Mouse (Mus musculus) neural tube, embryonic 10.5 days (tissue): ENCODE data around the gene D430042O09Rik.
"Not testable (repeated sequence)": the region's sequence is repeated elsewhere in the genome, so short reads cannot be mapped to it uniquely, and the experiment has no call there.

ENCODE experiments used
- DNase-seq: peaks from one replicate; pipeline ENCODE4 v3.0.0-alpha.2; 2017; ENCODE audit warnings: low spot score; ENCODE audit errors: extremely low spot score

Gene D430042O09Rik

DNA sequence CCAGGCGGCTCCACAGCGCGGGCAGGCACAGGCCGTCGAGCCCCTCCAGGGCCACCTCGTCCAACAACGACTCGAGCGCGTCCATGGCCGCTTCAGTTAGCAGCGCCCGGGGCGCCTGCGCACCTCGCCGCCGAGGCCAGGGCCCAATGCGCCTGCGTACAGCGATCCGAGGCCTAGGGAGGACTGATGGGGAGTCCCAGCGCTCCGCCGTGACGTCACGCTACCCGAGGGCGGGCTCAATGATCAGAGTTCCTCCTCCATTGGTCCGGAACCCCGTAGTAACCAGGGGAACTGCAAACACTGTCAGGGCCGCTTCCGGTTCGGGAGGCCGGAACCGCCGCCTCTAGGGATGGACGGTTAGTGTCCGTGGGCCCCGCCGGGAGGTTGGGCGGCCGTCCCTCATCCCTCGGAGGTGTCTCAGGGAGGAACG is at the start of gene D430042O09Rik, which contains the start of gene Gtf3c1:
D430042O09Rik (plus strand) TSS at position 296 of the 430 bp plus-strand sequence.
Gtf3c1 (minus strand) TSS at position 188 of the 430 bp plus-strand sequence.
- DNase-seq: peak; percentile 99

DNA sequence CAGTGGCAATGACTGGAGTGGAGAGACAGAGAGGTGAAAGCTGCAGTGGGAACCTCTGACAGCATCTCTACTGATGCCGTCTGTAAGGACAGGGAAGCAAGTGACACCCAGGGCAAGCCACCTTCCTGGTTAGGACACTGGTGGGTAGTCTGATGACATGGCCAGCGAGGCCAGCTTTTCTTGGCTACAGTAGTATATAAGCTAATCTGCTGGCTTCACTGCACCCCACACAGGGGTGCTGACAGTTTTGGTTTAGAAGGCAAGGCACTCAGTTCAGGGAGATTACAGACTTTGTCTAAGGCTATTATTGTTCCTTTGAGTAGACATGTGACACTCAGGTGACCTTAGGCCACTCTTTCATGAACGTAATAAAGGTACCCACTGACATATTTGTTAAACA is 44.0 kb upstream of the D430042O09Rik start:
- DNase-seq: no peak

DNA sequence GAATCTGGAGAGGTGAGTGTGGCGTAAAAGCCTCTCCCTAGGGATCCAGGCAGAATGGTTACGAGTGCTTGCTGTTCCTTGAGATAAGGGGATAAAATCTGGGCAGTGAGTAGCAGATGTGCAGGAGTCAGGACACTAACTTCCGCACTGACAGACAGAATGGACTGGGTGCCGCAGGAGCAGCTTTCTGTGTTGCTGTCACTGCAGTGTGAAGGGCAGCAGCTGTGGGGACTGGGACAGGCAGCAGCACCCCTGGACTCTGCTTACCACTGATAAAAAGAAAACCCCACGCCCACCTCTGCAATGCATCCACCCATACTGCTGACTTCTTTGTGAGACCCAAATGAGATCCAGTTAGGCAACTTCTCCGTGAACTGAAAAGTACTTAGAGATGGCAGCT is 36.8 kb upstream of the D430042O09Rik start:
- no peak for DNase-seq

DNA sequence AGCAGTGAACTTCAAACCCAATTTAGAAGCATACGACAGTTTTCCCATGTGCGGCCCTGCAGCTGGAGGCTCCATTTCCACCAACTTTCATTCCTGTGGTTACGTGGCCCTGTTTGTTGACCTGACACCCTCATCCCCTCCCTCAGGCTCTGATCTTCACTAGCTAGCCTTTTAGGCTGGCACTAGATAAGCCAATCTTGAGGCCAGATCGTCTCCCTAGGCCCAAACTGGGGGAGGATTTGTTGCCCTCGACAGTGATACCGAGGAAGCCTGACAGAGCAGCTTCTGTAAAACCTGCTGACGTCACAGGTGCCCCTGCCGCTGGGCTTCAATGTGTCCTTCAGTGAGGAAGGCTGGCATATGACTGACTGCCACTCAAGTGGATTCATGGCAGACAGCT is 36.3 kb upstream of the D430042O09Rik start:
- no peak for DNase-seq

DNA sequence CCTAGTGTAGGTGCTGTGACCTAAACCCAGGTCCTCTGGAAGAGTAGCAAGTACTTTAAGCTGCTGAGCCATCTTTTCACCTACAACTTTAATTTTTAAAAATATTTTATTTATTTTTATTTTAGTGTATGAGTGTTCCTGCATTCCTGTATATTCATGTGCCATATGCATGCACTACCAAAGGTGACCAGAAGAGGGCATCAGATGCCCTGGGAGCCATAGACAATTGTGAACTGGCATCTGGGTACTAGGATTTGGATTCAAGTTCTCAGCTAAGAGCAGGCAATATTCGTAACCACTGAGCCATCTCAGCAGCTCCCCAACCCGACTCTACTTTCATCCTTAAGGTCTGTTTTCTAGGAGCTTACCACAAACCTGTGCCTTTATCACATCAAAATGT is 32.8 kb upstream of the D430042O09Rik start:
- DNase-seq: peak; percentile 53

DNA sequence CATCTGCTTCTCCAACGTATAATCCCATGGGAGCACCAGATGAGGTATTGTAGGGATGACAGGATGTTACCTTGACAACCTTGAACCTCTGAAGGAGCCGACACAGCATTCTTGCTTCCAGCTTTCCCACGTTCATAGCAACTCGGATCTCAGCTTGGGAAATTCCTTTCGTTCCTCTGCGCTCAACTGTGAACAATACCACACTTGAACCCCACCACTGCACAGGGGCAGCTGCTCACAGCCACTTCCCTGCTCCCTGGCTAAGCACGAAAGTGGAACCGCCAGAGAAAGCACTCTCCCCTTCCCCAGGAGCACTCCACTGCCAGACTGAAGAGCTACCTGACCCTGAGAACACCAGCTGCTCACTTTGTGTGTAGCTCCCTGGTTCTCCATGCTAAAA is 28.9 kb upstream of the D430042O09Rik start:
- no peak for DNase-seq

DNA sequence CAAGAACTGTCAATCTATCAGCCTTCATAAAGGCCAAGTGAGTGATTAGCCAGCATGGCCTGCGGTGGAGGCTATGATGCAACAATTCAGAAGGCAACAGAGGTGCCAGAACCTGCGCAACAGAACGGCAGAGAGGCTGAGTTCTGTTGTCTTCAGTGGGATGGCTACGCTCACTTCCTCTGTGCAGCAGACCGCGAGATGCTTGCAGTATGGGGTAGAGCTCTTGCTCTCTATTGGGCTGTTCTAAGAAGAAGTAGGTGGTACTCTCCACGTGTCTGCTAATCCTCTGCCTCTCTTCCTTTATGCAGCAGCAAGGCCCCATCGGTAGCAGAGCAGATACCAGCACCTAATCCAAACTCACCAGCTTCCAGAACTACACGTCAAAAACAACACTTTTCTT is 27.8 kb upstream of the D430042O09Rik start:
- DNase-seq: no peak

DNA sequence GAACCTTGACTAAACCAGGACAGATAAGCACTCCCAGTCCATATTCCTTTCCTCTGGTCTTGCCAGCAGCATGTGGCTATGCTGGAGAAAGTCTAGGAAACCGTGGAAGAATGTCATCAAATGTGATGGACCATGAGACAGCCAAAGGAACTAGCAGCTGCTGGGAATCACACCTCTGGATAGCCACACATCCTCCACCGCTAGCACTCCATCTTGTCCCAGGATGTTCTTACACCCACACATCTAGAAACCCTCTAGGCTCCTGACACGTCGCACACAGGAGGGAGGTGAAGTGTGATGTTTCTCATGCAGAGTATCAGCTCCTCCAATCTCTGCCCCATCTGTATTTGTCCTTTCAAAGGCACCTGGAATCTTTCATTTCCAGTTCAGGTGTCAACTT is 17.2 kb upstream of the D430042O09Rik start:
- no peak for DNase-seq

DNA sequence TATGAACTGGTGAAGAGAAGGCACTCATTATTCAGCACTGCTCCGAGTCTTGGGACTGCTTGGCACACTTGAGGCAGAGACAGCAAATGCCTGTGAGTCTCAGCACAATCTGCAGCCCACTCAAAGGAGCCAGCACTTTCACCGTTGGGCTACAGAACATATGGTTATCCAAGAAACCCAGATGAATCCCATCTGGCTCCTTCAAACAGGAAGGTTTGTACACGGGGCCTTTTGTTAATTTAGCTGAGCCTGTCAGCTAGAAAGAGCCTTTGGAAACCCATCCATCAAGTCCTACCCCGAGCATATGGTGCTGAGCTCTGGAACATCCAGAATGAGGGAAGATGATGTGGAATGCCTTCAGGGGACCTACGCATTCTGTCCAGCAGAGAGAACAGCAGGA is 13.6 kb upstream of the D430042O09Rik start:
- DNase-seq: no peak

DNA sequence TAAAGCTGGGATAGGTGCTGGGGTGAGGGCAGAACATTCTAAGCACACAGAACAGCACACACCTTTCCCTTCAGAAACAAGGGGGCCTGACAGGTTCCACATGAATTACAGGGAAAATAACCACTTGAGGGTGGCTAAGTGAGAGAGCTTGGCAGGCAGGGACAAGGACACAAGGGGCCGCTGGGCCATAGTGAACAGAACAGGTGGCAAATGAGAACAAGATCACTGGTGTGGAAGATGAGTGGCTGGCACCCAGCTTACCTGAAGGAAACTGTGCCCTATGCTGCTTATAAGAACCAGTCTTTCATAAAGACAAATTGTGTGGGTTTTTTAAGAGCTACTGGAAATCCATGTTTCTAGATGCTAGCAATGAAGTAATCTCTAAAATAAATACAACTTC is 4.9 kb upstream of the D430042O09Rik start:
- DNase-seq: no peak

DNA sequence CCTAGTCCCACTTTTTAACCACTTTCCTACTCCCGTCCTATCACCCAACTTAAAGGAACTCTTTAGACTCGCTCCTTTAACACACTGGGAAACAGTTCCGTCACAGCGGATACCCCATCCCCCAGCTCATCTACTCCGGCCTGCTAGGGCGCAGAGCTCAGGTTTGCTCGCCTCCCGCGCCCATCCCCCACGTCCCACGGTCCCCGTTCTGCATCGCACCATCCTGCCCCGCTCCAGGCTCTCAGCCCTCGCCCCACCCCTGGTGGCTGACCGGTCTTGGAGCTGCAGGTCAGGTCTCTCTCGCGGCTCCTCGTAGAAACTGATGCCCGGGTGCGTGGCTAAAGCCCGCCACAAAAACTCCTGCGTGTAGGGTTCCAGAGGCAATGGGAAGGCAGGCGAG is 502 bp upstream of the D430042O09Rik start:
- DNase-seq: no peak

DNA sequence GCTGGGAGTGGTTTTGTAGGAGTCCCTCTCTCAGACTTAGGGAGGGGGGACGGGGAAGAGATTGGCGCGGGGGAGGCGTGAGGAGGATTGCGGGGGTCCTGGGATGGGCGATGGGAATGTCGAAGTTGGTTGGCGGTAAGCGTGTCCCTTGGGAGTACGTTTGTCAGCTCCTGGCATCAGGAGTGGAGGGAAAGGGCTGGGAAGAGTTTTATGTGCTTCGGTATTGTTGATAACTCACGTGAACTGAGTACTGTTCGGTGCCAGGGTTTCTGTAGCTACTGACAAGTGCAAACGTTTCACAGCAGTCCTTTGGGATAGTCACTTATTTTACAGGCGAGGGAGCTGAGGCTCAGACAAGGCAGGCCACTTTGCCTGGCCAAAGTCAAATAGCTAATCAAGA is 412 bp downstream of the D430042O09Rik start:
- no peak for DNase-seq

DNA sequence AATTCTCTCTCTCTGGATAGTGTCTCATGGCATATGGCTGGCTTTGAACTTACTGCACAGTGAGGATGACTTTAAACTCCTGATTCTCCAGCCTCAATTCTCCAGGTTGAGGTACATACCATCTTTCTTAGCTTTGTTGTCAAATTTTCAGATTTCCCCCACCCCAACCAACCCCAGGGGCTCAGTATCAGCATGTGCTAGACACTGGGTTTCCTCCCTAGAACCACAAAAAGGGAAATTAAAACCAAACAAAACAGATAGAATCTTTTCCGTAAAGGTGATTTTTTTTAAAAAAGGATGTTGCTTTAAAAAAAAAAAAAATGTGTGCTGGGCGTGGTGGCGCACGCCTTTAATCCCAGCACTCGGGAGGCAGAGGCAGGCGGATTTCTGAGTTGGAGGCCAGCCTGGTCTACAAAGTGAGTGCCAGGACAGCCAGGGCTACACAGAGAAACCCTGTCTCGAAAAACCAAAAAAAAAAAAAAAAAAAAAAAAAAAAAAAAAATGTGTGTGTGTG is 5.9 kb downstream of the D430042O09Rik start:
- DNase-seq: not testable (repeated sequence)

DNA sequence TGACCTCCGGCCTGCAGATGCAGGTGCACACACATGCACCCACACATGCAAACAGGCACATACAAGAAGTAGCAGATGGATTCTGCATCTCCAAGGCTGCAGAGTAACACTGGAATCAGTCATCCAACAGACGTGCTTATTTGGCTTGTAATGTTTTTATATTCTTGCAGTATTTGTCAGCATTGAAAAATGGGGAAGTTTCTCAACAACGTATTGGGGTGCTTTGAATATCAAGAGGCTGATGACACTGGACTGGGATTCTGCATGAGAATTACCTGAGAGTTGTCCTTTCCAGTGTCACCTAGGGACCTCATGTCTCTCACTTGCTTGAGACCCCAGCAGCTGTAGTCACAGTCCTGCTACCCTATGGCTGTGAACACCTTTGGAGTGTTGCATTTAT is 7.1 kb downstream of the D430042O09Rik start:
- DNase-seq: no peak

DNA sequence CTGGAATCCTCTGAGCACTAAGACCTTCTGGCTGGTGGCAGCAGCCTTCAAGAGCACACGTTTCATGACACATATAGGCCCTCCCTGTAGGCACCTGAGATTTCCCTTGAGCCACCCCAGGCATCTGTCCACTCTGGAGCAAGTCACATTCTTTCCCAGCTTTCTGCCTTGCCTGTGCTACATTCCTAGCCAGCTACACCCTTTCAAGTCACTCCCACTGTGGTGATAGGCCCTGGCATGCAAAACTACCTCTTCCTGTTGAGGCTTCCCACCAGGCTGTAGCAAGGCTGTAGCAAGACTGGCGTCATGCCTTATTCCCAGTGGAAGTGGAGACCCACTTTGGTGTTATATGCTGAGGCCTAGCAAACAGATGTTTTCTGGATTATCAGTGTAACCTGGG is 9.0 kb downstream of the D430042O09Rik start:
- DNase-seq: no peak

DNA sequence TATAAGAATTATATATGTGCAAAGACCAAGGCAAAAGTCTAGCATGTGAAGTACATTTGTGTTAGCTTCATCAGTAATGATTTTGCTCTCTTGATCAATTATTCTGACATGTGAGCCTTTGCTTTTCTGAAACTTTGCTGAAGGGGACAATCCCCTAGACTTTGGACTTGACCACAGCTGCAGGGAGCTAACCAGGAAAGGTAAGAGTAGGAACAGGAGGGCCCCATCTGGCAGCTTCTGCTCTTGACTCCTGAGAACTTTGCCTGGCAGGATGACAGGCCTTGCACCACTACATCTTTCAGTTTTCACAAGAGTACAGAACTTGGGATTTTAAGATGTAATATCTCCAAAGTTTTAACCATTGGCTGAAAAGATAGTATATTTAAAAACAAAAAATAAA is 9.9 kb downstream of the D430042O09Rik start:
- no peak for DNase-seq

DNA sequence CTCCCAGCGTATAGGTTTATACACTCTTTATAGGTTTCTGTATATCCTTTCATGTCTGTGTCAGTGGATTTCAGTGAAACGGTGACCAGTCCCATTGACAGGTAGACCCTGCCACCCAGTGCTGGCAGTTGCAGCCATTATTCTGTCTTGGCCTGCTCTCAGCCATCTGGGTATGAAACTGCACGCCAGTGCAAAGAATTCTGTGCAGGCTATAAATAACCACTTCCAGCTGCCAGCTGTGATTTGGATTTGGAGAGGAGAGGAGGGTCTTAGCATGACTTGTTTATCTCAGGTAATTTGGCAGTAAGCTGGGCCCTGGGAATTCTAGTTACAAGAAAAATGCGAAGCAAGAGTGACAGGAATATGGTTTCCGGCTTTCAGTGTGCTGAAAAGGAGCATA is 12.7 kb downstream of the D430042O09Rik start:
- DNase-seq: no peak

DNA sequence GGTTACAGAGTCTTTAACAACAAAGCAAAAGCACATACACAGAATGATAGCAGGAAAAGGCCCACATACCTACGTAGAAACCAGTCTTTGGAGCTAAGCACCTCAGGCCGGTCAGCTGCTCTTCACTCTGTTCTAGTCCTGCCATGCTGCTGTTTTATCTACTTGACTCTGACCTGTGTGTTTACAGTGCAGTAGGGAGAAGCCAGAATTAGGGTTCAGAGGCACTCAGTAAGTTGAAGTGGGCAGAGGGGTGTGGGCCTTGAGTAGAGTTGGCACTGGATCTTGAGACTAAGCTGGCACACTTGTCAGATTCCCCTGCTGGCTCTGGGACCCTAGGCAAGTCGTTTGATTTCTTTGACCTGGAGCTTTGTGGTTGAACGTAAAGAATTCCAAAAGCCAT is 13.3 kb downstream of the D430042O09Rik start:
- DNase-seq: no peak

DNA sequence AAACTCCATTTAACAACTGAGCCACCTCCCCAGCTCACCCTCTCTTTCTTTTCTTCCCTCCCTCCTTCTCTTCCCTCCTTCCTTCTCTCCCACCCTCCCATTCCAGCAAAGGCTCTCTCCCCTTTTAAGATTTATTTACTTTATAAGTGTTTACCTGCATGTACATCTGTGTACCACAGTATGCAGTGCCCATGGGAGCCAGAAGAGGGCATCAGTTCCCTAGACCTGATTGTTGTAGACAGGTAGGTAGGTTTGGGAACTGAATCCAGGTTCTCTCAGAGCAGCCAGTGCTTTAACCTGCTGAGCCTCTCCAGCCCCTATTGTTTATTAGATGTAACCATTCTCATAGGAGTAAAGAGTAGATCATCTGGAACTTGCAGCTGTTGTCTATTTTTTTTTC is 14.4 kb downstream of the D430042O09Rik start:
- no peak for DNase-seq

DNA sequence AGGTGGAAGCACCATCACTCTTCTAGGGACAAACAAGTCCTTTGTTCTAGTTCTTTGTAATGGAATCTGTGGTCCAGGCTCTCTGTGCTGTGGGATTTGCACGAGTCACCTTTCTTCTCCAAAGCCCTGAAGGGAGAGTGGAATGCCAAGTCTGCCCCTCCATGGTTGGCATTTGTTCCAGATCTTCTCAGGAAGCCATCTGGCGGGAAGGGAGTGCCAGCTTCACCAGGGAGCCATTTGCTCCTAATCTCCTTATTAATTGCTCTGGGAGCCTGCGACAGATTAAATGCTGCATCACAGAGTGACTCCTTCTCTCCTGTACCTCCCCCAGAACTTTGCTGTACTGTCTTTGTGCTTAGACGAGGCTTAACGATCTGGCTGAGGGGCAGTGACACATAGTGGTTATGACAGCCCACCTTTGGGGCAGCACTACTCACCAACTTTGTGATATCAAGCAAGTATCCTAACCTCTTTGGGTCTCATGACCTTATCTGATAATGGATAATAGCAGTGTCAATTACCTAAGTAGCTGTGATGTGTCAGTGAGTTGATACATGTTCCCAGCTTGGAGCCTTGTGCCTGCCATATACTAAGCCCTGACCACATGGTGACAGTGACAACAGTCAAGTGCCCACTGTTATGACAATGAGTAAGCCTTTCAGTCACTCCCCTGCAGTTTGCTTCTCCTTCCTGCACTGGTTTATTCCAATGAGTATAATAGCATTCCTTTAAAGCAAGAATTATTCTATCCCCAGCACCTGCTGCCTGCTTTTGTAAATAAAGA is 15.7 kb downstream of the D430042O09Rik start:
- DNase-seq: no peak

DNA sequence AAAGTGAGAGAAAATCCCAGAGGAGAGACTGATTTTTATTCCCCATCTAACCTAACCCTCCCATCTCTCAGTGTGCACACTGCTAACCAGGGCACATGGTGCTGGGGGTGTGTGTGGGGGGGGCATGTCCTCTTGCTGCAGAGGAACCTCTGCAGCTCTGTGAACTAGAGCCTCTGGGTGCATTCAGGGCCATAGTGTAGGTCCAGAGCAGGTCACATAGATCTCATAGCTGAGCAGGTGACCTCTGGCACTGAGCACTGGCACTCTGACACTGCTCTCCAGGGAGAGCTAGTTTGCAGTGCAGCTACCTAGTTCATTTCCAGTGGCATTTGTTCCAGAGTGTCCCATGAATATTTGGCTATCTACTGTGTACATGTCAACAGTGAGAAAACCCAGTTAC is 24.0 kb downstream of the D430042O09Rik start:
- DNase-seq: no peak

DNA sequence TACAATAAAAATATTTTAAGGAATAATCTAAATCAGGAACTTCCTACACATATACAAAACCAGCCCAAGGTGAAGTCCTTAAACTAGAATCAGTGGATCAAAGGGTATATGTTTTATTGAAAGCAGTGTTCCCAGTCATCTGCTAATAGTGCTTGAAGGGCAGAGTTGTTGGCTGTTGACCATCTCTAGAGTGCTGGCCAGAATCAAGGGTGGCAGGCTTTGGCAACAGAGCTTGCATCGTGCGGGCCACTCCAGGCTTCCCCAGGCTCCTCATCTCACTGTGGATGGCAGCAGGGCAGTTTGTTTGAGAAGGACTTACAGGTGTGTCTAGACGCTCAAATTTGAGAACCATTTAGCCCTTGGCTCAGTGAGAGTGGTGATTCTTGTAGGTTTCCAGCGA is 26.1 kb downstream of the D430042O09Rik start:
- no peak for DNase-seq

DNA sequence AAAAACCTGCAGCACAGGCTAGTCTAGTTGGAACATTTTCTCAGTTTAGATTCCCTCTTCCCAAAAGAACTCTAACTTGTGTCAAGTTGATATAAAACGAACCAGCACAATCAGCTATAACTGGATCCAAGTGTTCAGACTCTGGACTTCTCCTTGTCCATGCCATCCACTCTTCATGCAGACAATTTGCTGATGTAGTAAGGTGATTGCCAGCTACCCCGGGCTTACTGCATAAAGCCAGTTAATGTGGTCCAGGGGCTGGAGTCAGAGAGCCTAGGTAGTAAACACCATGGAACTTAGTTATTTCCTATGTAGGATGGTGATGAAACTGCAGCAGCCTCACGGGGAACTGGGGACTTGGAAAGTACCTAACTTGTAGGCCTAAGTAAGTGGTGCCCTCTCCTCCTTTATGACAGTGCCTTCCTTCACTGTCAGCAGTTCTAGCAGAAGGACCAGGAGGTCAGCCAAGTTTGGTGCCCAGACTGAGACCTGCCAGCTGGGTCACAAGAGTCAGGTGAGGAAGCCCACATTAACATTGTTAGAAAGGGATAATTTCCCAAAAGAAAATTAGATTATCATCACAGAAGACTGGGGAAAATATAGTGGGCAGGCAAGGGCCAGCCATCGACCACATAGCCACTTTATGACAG is 28.8 kb downstream of the D430042O09Rik start:
- no peak for DNase-seq
